27 mouse cellular contexts compared by ENCODE assay signal in the genomic region with DNA sequence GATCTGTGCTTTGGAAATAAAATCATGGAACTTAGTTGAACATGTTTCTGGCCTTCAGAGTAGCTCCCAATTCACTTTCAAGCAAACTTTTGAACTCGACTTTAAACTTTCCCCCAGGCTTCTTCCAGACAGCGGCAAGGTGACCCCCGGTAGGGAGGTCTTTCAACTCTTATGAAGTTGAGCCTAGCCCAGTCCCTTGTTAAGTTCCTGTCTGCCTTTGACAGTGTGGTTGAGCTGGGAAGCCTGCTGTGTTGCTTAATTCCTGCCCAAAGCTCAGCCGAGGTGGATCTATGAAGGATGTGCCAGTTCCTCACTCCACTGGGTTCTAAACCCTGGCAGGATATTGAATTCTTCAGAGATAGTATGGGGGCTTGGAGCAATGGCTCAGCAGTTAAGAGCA. TPM values are rescaled to one million over a fixed set of nuclear protein-coding genes. Genes with fewer than 3 reads are reported as not detected.
DNase-seq lines count a peak whose midpoint lies in the region; ATAC-seq and TF ChIP-seq lines count a peak whose summit lies in the region.
"Had no signal": no experiment of that assay in that cellular context is flagged by ENCODE, and none has a peak within 500 bp of the region (broad histone marks: within the 10 kb centered on the region; RNA-seq: fewer than 3 reads in every experiment).

No protein-coding gene starts in this region.

- no peak overlapping the region for H3K4me2 ChIP-seq in liver, embryonic 11.5 days
- H3K4me2 ChIP-seq: embryonic facial prominence, embryonic 12.5 days; forebrain, embryonic 13.5 days; forebrain, embryonic 15.5 days had no signal

- H3K4me3 ChIP-seq in E14TG2a.4 (replicated peaks; ENCODE audit: low read length): peak overlapping the region; percentile 95
- H3K4me3 ChIP-seq in liver, embryonic 11.5 days (ENCODE audit: low read depth, low read length): no peak overlapping the region
- H3K4me3 ChIP-seq: embryonic facial prominence, embryonic 10.5 days; embryonic facial prominence, embryonic 12.5 days; forebrain, embryonic 13.5 days; forebrain, embryonic 15.5 days had no signal

- TF ChIP-seq CTCF in E14TG2a.4 (conservative IDR thresholded peaks at IDR 0.05; ENCODE audit: low read length): no peak

- H3K36me3 ChIP-seq in E14TG2a.4 (ENCODE audit: insufficient read depth, low read length): peaks cover 42% of the 10 kb centered on the region
- peaks cover 3% of the 10 kb centered on the region; the same call in 1 of the 2 replicates for H3K36me3 ChIP-seq in liver, embryonic 11.5 days (ENCODE audit: control insufficient read depth, insufficient read depth, low read length)
- H3K36me3 ChIP-seq: embryonic facial prominence, embryonic 12.5 days; forebrain, embryonic 15.5 days had no signal

- H3K9me3 ChIP-seq in E14TG2a.4 (ENCODE audit: low read length): no peaks in the 10 kb centered on the region
- no peaks in the 10 kb centered on the region for H3K9me3 ChIP-seq in liver, embryonic 11.5 days (ENCODE audit: control insufficient read depth, low read length)
- H3K9me3 ChIP-seq: embryonic facial prominence, embryonic 10.5 days; embryonic facial prominence, embryonic 12.5 days; forebrain, embryonic 13.5 days; forebrain, embryonic 15.5 days; G1E had no signal

- intact Hi-C loops in heart, postnatal 36 days (cut with DNase I): no loop called here

- no peaks in the 10 kb centered on the region for H3K27me3 ChIP-seq in E14TG2a.4 (ENCODE audit: insufficient read depth, low read length)
- no peaks in the 10 kb centered on the region for H3K27me3 ChIP-seq in liver, embryonic 11.5 days (replicated peaks; ENCODE audit: control insufficient read depth, insufficient read depth, low read length)
- H3K27me3 ChIP-seq: CH12.LX; embryonic facial prominence, embryonic 12.5 days; forebrain, embryonic 13.5 days; forebrain, embryonic 15.5 days; Patski had no signal

- peak; percentile 80 for DNase-seq in heart, adult 11 months
- no peak for DNase-seq in heart, postnatal 36 days
- peak; percentile 69 for DNase-seq in ES-CJ7 (ENCODE audit: low read depth, low spot score)
- peak; percentile 78 for DNase-seq in R1 (ENCODE audit: low read depth, low spot score)
- no peak for DNase-seq in liver, embryonic 11.5 days (ENCODE audit: low spot score)
- DNase-seq in adipocyte (ENCODE audit: low spot score): no peak
- DNase-seq in adrenal gland, postnatal 10 days: no peak
- DNase-seq: adrenal gland, adult 2 months; adrenal gland, postnatal 14 days; adrenal gland, postnatal 36 days; B cell, adult 2 months; cerebellum, adult 11-12 months; cerebellum, adult 2 months; cerebellum, adult 9-10 months; cerebellum, postnatal 10 days; cerebellum, postnatal 25 days had no signal

- no peak overlapping the region for H3K9ac ChIP-seq in liver, embryonic 11.5 days (ENCODE audit: low read depth, low read length)
- H3K9ac ChIP-seq: embryonic facial prominence, embryonic 12.5 days; forebrain, embryonic 13.5 days; forebrain, embryonic 15.5 days; forebrain, postnatal 0 days had no signal

- peaks cover 75% of the 10 kb centered on the region for H3K4me1 ChIP-seq in E14TG2a.4 (replicated peaks; ENCODE audit: low read depth, low read length)
- peaks cover 24% of the 10 kb centered on the region for H3K4me1 ChIP-seq in liver, embryonic 11.5 days (replicated peaks; ENCODE audit: control insufficient read depth, insufficient read depth, low read length)

- H3K27ac ChIP-seq in liver, embryonic 11.5 days (ENCODE audit: low read depth, low read length): no peak overlapping the region
- H3K27ac ChIP-seq: embryonic facial prominence, embryonic 10.5 days; embryonic facial prominence, embryonic 12.5 days; forebrain, embryonic 13.5 days; forebrain, embryonic 15.5 days had no signal

- 70% methylated on average over 4 of the region's 4 CpGs for WGBS in liver, embryonic 11.5 days

- no peak for ATAC-seq in liver, embryonic 11.5 days (replicated peaks; ENCODE audit: low FRiP score)
- ATAC-seq: activated CD4-positive, CD25-positive, alpha-beta regulatory T cell, adult 4 months; CD4-positive, CD25-positive, alpha-beta regulatory T cell, adult 4 months; forebrain, embryonic 13.5 days; forebrain, embryonic 15.5 days; forebrain, postnatal 0 days; Patski had no signal

RNA-seq across cellular contexts. Expression of gene Acp6, which starts 3.2 kb away (rescaled TPM):
- 10 to 100 TPM; 32.8 to 37.8 TPM for total RNA-seq in heart, postnatal 36 days (2021)
- 41.1 and 41.4 TPM in 2 replicates for polyA plus RNA-seq in liver, embryonic 11.5 days (2014; fragmentation: Nextera tagmentation; extraction: Ambion mirVana)
- 10 to 100 TPM; 39.2 to 45.9 TPM for total RNA-seq in adrenal gland, postnatal 10 days (2021)

Comparison
In these comparisons a context has a peak if more than half of its experiments do, and no peak if none do; other contexts are left out.
1. DNase-seq: peak in heart, adult 11 months (single experiment), ES-CJ7 (single experiment) and R1 (single experiment); none in heart, postnatal 36 days (0 of 2), liver, embryonic 11.5 days (single experiment), adipocyte (single experiment) and adrenal gland, postnatal 10 days (single experiment).